Mouse (Mus musculus) hindbrain, embryonic 16.5 days (tissue): Measurements from ENCODE around the gene Pygo1. TPM values are rescaled to one million over a fixed set of nuclear protein-coding genes. Genes with fewer than 3 reads are reported as not detected.

ENCODE experiments used
- ATAC-seq: fragments of 200-750 bp; cut with Nextera tagmentation; 2 replicates; pipeline ENCODE4 v1.8.0; 2017; ENCODE audit warnings: moderate TSS enrichment, moderate library complexity
- H3K27ac ChIP-seq: fragments of 300-500 bp; sonication (generic); 2 replicates; pipeline ENCODE4 v1.5.1; 2014; ENCODE audit warnings: low read depth, mild to moderate bottlenecking, control low read depth, low read length, moderate library complexity
- H3K27me3 ChIP-seq: fragments of 300-500 bp; sonication (generic); replicated peaks from 2 replicates; pipeline ENCODE4 v1.6.1; 2014; ENCODE audit warnings: low read length; ENCODE audit not compliant: control insufficient read depth, insufficient read depth
- H3K36me3 ChIP-seq: fragments of 300-500 bp; sonication (generic); 2 replicates; pipeline ENCODE4 v1.6.1; 2014; ENCODE audit warnings: mild to moderate bottlenecking, low read length, moderate library complexity, mixed read lengths; ENCODE audit not compliant: control insufficient read depth, insufficient read depth
- H3K4me1 ChIP-seq: fragments of 300-500 bp; sonication (generic); 2 replicates; pipeline ENCODE4 v1.6.1; 2014; ENCODE audit warnings: low read depth, low read length; ENCODE audit not compliant: control insufficient read depth, insufficient read depth
- H3K4me2 ChIP-seq: fragments of 300-500 bp; sonication (generic); 2 replicates; pipeline ENCODE4 v1.6.1; 2014; ENCODE audit warnings: mild to moderate bottlenecking, low read length, control low read depth, moderate library complexity
- H3K4me3 ChIP-seq: fragments of 300-500 bp; sonication (generic); 2 replicates; pipeline ENCODE4 v1.5.1; 2014; ENCODE audit warnings: mild to moderate bottlenecking, low read length, control low read depth, moderate library complexity
- H3K9ac ChIP-seq: fragments of 300-500 bp; sonication (generic); 2 replicates; pipeline ENCODE4 v1.6.1; 2014; ENCODE audit warnings: low read depth, mild to moderate bottlenecking, control low read depth, low read length, moderate library complexity
- H3K9me3 ChIP-seq: fragments of 300-500 bp; sonication (generic); 2 replicates; pipeline ENCODE4 v1.6.1; 2014; ENCODE audit warnings: mild to moderate bottlenecking, low read length, moderate library complexity; ENCODE audit not compliant: control insufficient read depth
- WGBS: fragments of 180-500 bp; shearing (Covaris S2); extraction: QIAGEN DNeasy Blood & Tissue Kit; methylation state at CpG from one replicate; pipeline ENCODE4 v1.1.7; 2014; 5-methylcytosine and 5-hydroxymethylcytosine counted together
- polyA plus RNA-seq: library from polyadenylated mRNA; unstranded; fragments of >200 nt; fragmentation: Nextera tagmentation; extraction: Ambion mirVana; gene quantifications from 2 replicates; pipeline ENCODE4 v1.2.1, GENCODE M21; 2015

Pygo1 gene
- polyA plus RNA-seq, 1 experiment from 2014 or later = 12.0 TPM

DNA sequence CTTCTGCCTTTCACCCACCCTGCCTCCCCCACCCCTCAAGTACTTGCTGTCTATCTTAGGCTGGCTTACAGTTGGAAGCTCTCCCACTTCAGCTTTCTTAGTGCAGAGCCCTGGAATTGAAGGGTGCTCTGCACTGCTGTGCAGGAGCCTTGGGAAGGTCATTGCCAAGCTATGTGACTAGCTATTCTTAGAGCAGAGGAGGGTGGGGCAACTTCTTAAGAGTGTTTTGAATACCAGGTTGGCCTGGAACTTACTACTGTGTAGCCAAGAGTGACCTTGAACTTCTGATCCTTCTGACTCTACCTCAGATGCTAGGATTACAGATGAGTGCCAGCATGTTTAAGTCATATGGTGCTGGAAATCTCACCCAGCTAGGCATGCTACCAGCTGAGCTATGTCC, 70.7 kb downstream of the Pygo1 start:
- no peak overlapping the region for H3K4me3 ChIP-seq
- H3K4me2 ChIP-seq = no peak overlapping the region
- H3K27me3 ChIP-seq = no peaks in the 10 kb centered on the region
- peaks cover 5% of the 10 kb centered on the region for H3K36me3 ChIP-seq
- no peaks in the 10 kb centered on the region for H3K4me1 ChIP-seq
- no peak overlapping the region for H3K9ac ChIP-seq
- no peak overlapping the region for H3K27ac ChIP-seq
- no peak for ATAC-seq
- H3K9me3 ChIP-seq = no peaks in the 10 kb centered on the region

DNA sequence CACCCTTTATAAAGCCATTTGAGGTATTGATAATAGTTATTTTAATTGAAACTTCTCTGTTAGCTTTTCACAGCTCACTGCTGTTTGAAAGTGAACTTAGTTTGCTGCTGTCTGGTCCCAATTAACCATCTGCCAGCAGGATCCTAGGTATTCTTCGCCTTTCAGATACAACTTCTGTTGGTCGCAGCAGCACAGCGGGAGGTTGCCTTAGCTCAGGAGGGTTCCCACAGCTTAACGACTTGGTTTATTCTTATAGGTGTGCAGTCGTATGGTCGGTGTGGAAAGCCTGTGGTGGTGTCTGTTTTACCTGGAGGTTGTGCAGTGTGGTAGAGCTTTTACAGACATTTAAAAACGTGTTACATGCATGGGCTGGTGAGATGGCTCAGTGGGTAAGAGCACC, 71.4 kb downstream of the Pygo1 start:
- Histone ChIP-seq H3K9me3 (no peaks in the 10 kb centered on the region), H3K4me3 (no peak overlapping the region), H3K4me1 (no peaks in the 10 kb centered on the region), H3K4me2 (no peak overlapping the region), H3K27me3 (no peaks in the 10 kb centered on the region), H3K36me3 (peaks cover 7% of the 10 kb centered on the region), H3K27ac (no peak overlapping the region), H3K9ac (no peak overlapping the region)
- ATAC-seq = no peak
- WGBS = 61% methylated on average over 7 of the region's 7 CpGs

DNA sequence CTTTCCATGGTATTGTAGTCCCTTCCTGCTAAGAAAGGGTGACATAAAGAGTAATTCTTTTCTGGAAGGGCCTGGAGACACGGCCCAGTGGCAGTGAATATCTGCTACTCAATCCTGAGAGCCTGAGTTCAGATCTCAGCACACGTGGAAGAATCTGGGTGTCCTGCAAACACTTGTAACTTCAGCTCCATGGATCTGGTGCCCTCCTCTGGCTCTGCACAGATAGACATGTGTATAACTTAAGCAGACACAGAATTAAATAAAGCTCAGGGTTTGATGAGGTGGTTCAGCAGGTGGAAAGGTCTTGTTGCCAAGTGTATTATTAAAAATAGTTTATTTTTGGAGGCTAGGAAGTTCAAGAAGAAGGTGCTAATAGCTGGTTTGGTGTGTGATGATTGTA, 75.0 kb downstream of the Pygo1 start:
- Histone ChIP-seq H3K9me3 (no peaks in the 10 kb centered on the region), H3K4me1 (no peaks in the 10 kb centered on the region), H3K36me3 (peaks cover 16% of the 10 kb centered on the region), H3K27ac (no peak overlapping the region), H3K4me3 (no peak overlapping the region), H3K4me2 (no peak overlapping the region), H3K27me3 (no peaks in the 10 kb centered on the region), H3K9ac (no peak overlapping the region)
- 74% methylated on average over 2 of the region's 2 CpGs for WGBS
- no peak for ATAC-seq

DNA sequence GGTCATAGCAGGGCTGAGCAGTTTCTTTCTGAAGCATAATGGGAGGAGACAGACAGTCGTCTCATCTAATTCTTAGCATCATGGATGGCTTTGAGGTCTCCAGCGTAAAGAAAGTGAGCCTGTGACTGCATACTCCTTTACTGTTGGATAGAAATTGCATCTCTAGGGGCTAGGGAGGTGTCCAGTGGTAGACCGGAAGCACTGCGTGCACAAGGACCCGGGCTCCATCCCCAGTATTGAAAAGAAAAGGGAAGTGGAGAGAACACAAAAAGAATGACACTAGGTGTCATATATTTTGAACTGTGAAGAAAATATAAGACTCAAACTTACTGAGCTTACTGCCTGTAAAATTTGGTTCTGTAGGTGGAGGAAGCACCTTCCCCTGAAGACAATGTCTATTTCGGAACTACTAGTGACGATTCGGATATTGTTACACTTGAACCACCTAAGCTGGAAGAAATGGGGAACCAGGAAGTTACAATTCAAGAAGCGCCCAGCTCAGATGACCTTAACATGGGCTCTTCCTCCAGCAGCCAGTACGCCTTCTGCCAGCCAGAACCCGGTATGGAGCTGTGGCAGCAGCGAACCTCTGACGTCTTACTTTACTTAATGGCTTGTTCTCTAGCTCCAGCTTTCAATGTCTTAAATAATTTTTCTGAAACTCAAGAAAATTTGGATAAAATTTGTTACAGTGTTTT, 76.0 kb downstream of the Pygo1 start:
- no peak overlapping the region for H3K9ac ChIP-seq
- no peaks in the 10 kb centered on the region for H3K9me3 ChIP-seq
- no peak overlapping the region for H3K27ac ChIP-seq
- ATAC-seq = no peak
- H3K4me1 ChIP-seq = no peaks in the 10 kb centered on the region
- no peak overlapping the region for H3K4me2 ChIP-seq
- peaks cover 22% of the 10 kb centered on the region for H3K36me3 ChIP-seq
- no peaks in the 10 kb centered on the region for H3K27me3 ChIP-seq
- no peak overlapping the region for H3K4me3 ChIP-seq
- 90% methylated on average over 13 of the region's 13 CpGs for WGBS

Other genes with a start within 250 kb of the Pygo1 start
- 0.40 and 0.51 TPM in 2 replicates for gene Prtg, start 118.8 kb upstream of the Pygo1 start, polyA plus RNA-seq
- gene Dyx1c1, start 33.1 kb downstream of the Pygo1 start, polyA plus RNA-seq = 2.4 and 2.5 TPM in 2 replicates
- gene Gm44503, start 33.2 kb downstream of the Pygo1 start, polyA plus RNA-seq = not detected in 2 replicates
- 23.6 and 24.3 TPM in 2 replicates for gene Ccpg1os, start 59.7 kb downstream of the Pygo1 start, polyA plus RNA-seq
- gene Ccpg1, start 59.8 kb downstream of the Pygo1 start, polyA plus RNA-seq = 49.6 and 50.7 TPM in 2 replicates
- 14.6 and 17.3 TPM in 2 replicates for gene Pigb, start 114.7 kb downstream of the Pygo1 start, polyA plus RNA-seq
- gene Rab27a, start 119.2 kb downstream of the Pygo1 start, polyA plus RNA-seq = 3.8 and 4.6 TPM in 2 replicates
- gene Khdc3, start 176.2 kb downstream of the Pygo1 start, polyA plus RNA-seq = 0.12 and 0.24 TPM in 2 replicates
- not detected in 2 replicates for gene Gm20509, start 176.8 kb downstream of the Pygo1 start, polyA plus RNA-seq
- 93.9 and 98.9 TPM in 2 replicates for gene Rsl24d1, start 187.8 kb downstream of the Pygo1 start, polyA plus RNA-seq